Mouse (Mus musculus) heart, postnatal 10 days (tissue): Measurements from ENCODE around the gene Tlr7. TPM values are rescaled to one million over a fixed set of nuclear protein-coding genes. Genes with fewer than 3 reads are reported as not detected.
A peak's percentile ranks its signal among the peaks of the same experiment; 100 is the strongest.
"Not testable (repeated sequence)": the region's sequence is repeated elsewhere in the genome, so short reads cannot be mapped to it uniquely, and the experiment has no call there.

ENCODE experiments used
- DNase-seq, 2 experiments: peaks; one replicate each; pipeline ENCODE4 v3.0.0; 2021
- intact Hi-C: fragments of 180-260 bp; cut with DNase I; formaldehyde crosslinking; loops from one replicate; pipeline ENCODE4 v1.15.1; 2025
- total RNA-seq, 2 experiments: library from RNA; stranded (reverse); gene quantifications; 2 replicates each; pipeline ENCODE4 v1.2.3; 2021

Gene Tlr7
- total RNA-seq, 2 experiments from 2014 or later: 1.8 to 2.3 TPM

GRCm38 (mm10) chrX:167315093-167315726 lies 15.1 kb downstream of the Tlr7 start:
- DNase-seq: no peak
- intact Hi-C loops: no loop called here

GRCm38 (mm10) chrX:167302061-167302460 lies 28.3 kb downstream of the Tlr7 start:
- intact Hi-C loops, DNase-seq: not testable (repeated sequence)

GRCm38 (mm10) chrX:167276953-167277352 lies 53.4 kb downstream of the Tlr7 start:
- intact Hi-C loops: no loop called here
- DNase-seq: peak; percentile 61 to 73

DNA sequence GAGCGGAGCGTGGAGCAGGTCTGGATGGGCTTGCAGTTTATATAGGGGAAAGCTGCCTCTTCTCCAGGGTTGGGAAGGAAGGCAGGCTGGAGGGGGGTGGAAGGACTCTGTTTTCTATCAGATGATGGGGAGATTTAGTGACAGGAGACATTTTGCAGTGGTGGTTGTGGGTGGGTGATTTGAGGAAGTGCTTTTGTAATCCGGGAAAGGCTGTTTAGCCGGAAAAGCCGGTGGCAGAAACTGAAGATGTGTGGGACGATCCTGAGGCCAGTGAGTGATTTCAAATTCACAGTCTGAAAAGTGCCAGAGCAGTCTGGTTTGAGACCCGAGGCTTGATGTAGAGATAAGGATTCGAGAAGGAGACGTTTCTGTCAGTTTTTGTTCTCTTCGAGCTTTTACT lies 53.8 kb downstream of the Tlr7 start:
- intact Hi-C loops: no loop called here
- peak in 1 of 2 experiments; percentile 4 for DNase-seq

- intact Hi-C loops: no loop called here
- DNase-seq: no peak
Observed at GRCm38 (mm10) chrX:167264086-167264485, 66.3 kb downstream of the Tlr7 start, which contains the start of gene Tlr8. TSS of gene Tlr8 (minus strand) at chrX:167264329.

DNA sequence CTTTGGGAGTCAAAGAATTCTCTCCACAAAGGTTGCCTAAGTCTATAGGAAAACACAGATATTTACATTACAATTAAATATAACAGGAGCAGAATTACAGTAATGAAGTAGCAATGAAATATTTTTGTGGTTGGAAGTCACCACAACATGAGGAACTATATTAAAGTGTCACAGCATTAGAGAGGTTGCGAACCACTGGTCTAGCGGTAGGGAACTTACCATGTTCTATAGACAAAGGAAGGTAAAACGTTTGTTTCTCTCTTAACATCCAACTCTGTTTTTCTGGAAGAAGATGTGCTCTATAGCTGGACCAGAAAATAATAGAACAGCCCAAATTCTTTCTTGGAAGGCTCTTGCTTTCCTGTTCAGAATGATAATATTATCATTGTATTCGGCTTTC lies 66.8 kb downstream of the Tlr7 start:
- intact Hi-C loops: no loop called here

More for the DNA sequence above, 66.8 kb downstream of the Tlr7 start:
- DNase-seq: no peak

Other genes starting within 250 kb of the Tlr7 start
- gene Tmsb4x, start 121.2 kb downstream of the Tlr7 start, total RNA-seq: 100 to 1,000 TPM; 782 to 828 TPM
- gene Tlr8, start 66.2 kb downstream of the Tlr7 start, total RNA-seq: 1 to 10 TPM; 1.1 to 1.2 TPM
- 10 to 100 TPM; 15.4 to 23.1 TPM for gene Prps2, start 52.2 kb upstream of the Tlr7 start, total RNA-seq